Mouse (Mus musculus): ENCODE data around the gene Il15. TPM values are rescaled to one million over a fixed set of nuclear protein-coding genes. Genes with fewer than 3 reads are reported as not detected.

Il15 gene
- total and polyA plus RNA-seq, 2 experiments from 2014 or later: 0.67 to 1.6 TPM

DNA sequence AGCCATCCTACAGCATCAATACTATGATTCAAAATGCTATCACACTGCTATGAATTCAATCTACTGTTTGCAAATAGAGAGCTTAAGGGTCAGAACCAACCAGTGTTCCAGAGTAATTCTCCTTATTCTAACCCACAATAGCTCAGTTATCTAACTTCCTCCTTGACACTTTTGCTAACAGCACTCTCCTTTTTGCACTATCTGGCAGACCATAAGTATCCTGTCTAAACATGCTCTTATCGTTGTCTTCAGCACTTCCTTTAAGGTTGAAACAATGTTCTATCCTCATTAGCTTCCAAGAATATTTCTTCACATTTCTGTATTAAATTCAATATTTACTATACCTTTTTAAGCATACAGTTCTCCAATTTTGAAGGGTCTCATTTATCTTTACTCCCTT is 15.4 kb downstream of the Il15 start:
- H3K4me3 ChIP-seq (ENCODE audit: low read depth, low read length): no peak overlapping the region
- H3K27ac ChIP-seq (ENCODE audit: low read depth, low read length): no peak overlapping the region
- H3K36me3 ChIP-seq (ENCODE audit: insufficient read depth): no peaks in the 10 kb centered on the region
- H3K9me3 ChIP-seq (ENCODE audit: low read length): no peaks in the 10 kb centered on the region
- no peak for TF ChIP-seq CTCF (IDR thresholded peaks at IDR 0.05; ENCODE audit: low read depth)
- H3K4me2 ChIP-seq (ENCODE audit: low read depth): no peak overlapping the region
- WGBS: 86% methylated on average over 1 of the region's 1 CpGs
- no peaks in the 10 kb centered on the region for H3K27me3 ChIP-seq (ENCODE audit: insufficient read depth, low read length)
- DNase-seq: no peak
- H3K4me1 ChIP-seq (ENCODE audit: insufficient read depth): no peaks in the 10 kb centered on the region; the same call in 1 of the 2 replicates
- ATAC-seq: no peak
- no peak overlapping the region for H3K9ac ChIP-seq

DNA sequence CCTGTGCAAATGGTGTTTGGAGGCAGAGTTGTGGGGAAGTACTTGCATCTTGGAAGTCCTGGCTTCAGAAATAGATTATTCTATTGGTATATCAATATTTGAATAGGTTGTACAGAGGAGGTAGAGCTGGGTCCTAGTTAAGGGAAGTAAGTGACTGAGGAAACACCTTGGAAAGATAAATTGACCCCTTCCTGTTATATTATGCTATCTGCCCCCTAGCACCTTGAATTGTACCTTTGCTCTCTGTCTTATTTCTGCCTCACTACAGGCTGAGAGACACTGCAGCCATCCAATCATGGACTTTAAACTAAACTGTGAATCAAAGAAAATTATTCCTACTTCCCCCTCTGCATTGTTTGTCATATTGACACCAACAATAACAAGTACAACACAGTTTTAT is 17.2 kb downstream of the Il15 start:
- no peak overlapping the region for H3K4me3 ChIP-seq (ENCODE audit: low read depth, low read length)
- no peak overlapping the region for H3K4me2 ChIP-seq (ENCODE audit: low read depth)
- no peaks in the 10 kb centered on the region for H3K9me3 ChIP-seq (ENCODE audit: low read length)
- no peaks in the 10 kb centered on the region for H3K36me3 ChIP-seq (ENCODE audit: insufficient read depth)
- ATAC-seq (no peak), DNase-seq (no peak)
- no peak for TF ChIP-seq CTCF (IDR thresholded peaks at IDR 0.05; ENCODE audit: low read depth)
- no peaks in the 10 kb centered on the region; the same call in 1 of the 2 replicates for H3K4me1 ChIP-seq (ENCODE audit: insufficient read depth)
- no peaks in the 10 kb centered on the region for H3K27me3 ChIP-seq (ENCODE audit: insufficient read depth, low read length)
- no peak overlapping the region for H3K9ac ChIP-seq
- no peak overlapping the region for H3K27ac ChIP-seq (ENCODE audit: low read depth, low read length)

- TF ChIP-seq CTCF (IDR thresholded peaks at IDR 0.05; ENCODE audit: low read depth): no peak
- Histone ChIP-seq H3K4me1 (ENCODE audit: insufficient read depth) (no peaks in the 10 kb centered on the region; the same call in 1 of the 2 replicates), H3K9ac (no peak overlapping the region), H3K27ac (ENCODE audit: low read depth, low read length) (no peak overlapping the region), H3K4me2 (ENCODE audit: low read depth) (peak overlapping the region; percentile 3; the same call in 1 of the 2 replicates), H3K36me3 (ENCODE audit: insufficient read depth) (no peaks in the 10 kb centered on the region), H3K9me3 (ENCODE audit: low read length) (no peaks in the 10 kb centered on the region), H3K27me3 (ENCODE audit: insufficient read depth, low read length) (no peaks in the 10 kb centered on the region), H3K4me3 (ENCODE audit: low read depth, low read length) (no peak overlapping the region)
- ATAC-seq: peak; percentile 92
- WGBS: 27% methylated on average over 11 of the region's 11 CpGs
- peak; percentile 56 for DNase-seq
These were observed 18.4 kb downstream of the Il15 start for GRCm38 (mm10) chr8:82384458-82385234.

- Histone ChIP-seq H3K4me3 (ENCODE audit: low read depth, low read length) (no peak overlapping the region), H3K4me1 (ENCODE audit: insufficient read depth) (no peaks in the 10 kb centered on the region; the same call in 1 of the 2 replicates), H3K9ac (no peak overlapping the region), H3K27me3 (ENCODE audit: insufficient read depth, low read length) (no peaks in the 10 kb centered on the region), H3K4me2 (ENCODE audit: low read depth) (no peak overlapping the region), H3K36me3 (ENCODE audit: insufficient read depth) (no peaks in the 10 kb centered on the region), H3K9me3 (ENCODE audit: low read length) (no peaks in the 10 kb centered on the region), H3K27ac (ENCODE audit: low read depth, low read length) (no peak overlapping the region)
- ATAC-seq: no peak
- DNase-seq: no peak
- no peak for TF ChIP-seq CTCF (IDR thresholded peaks at IDR 0.05; ENCODE audit: low read depth)
- WGBS: 83% methylated on average over 3 of the region's 3 CpGs
These were observed 19.7 kb downstream of the Il15 start for GRCm38 (mm10) chr8:82383346-82383745.

GRCm38 (mm10) chr8:82382316-82382715 is 20.7 kb downstream of the Il15 start:
- DNase-seq (no peak), ATAC-seq (no peak)
- 50% methylated on average over 2 of the region's 2 CpGs for WGBS

DNA sequence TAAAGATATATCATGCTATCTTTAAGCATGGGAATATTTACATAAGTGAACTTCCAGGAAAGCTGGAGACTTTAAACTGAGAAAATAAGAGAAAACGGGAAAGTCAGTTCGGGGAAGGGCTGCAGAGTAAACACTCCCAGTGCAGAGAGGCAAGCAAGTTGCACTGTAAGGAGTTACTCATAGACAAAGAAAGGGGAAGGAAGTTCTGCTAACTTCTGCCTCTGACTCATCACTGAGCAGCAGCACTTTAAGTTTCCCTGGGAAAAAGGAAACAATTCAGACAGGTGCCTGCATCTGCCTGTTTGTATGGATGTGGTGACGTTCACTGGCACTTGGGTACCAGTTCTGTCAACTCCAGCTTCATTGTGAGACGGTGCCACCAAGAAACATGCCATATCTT is 28.6 kb downstream of the Il15 start:
- ATAC-seq: no peak
- Histone ChIP-seq H3K9ac (no peak overlapping the region), H3K4me1 (ENCODE audit: insufficient read depth) (no peaks in the 10 kb centered on the region), H3K36me3 (ENCODE audit: insufficient read depth) (no peaks in the 10 kb centered on the region), H3K27ac (ENCODE audit: low read depth, low read length) (no peak overlapping the region), H3K27me3 (ENCODE audit: insufficient read depth, low read length) (no peaks in the 10 kb centered on the region), H3K4me3 (ENCODE audit: low read depth, low read length) (no peak overlapping the region), H3K4me2 (ENCODE audit: low read depth) (no peak overlapping the region), H3K9me3 (ENCODE audit: low read length) (no peaks in the 10 kb centered on the region)
- no peak for DNase-seq
- no peak for TF ChIP-seq CTCF (IDR thresholded peaks at IDR 0.05; ENCODE audit: low read depth)
- WGBS: 85% methylated on average over 4 of the region's 4 CpGs

More at GRCm38 (mm10) chr8:82382316-82382715, 20.7 kb downstream of the Il15 start:
- Histone ChIP-seq H3K27ac (ENCODE audit: low read depth, low read length) (no peak overlapping the region), H3K9me3 (ENCODE audit: low read length) (no peaks in the 10 kb centered on the region), H3K27me3 (ENCODE audit: insufficient read depth, low read length) (no peaks in the 10 kb centered on the region), H3K36me3 (ENCODE audit: insufficient read depth) (no peaks in the 10 kb centered on the region), H3K4me2 (ENCODE audit: low read depth) (no peak overlapping the region), H3K9ac (no peak overlapping the region), H3K4me1 (ENCODE audit: insufficient read depth) (no peaks in the 10 kb centered on the region; the same call in 1 of the 2 replicates), H3K4me3 (ENCODE audit: low read depth, low read length) (no peak overlapping the region)
- TF ChIP-seq CTCF (IDR thresholded peaks at IDR 0.05; ENCODE audit: low read depth): no peak

DNA sequence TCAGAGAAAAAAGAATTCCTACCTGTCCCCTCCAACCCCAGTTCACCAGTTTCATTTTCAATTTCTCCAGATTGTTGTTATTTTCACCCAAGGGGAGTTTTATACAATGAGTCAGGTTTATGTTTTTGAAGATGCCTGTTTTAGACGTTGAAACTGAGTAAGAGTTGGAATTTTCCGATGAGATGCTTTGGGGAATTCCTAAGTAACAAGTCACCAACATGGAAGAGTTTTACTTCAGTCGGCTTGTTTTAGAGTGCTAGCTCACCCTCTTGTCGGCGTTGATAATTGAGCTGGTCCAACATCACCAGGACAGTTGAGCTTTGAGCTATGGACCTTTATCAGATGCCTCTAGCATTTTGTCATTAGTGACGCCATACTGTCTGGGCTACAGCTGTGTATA is 30.2 kb downstream of the Il15 start:
- H3K27me3 ChIP-seq (ENCODE audit: insufficient read depth, low read length): no peaks in the 10 kb centered on the region
- H3K4me2 ChIP-seq (ENCODE audit: low read depth): no peak overlapping the region
- no peak overlapping the region for H3K9ac ChIP-seq
- no peak for TF ChIP-seq CTCF (IDR thresholded peaks at IDR 0.05; ENCODE audit: low read depth)
- no peaks in the 10 kb centered on the region for H3K4me1 ChIP-seq (ENCODE audit: insufficient read depth)
- 88% methylated on average over 6 of the region's 6 CpGs for WGBS
- no peak overlapping the region for H3K4me3 ChIP-seq (ENCODE audit: low read depth, low read length)
- H3K27ac ChIP-seq (ENCODE audit: low read depth, low read length): no peak overlapping the region
- ATAC-seq (no peak), DNase-seq (no peak)
- no peaks in the 10 kb centered on the region for H3K36me3 ChIP-seq (ENCODE audit: insufficient read depth)
- H3K9me3 ChIP-seq (ENCODE audit: low read length): no peaks in the 10 kb centered on the region

All from forebrain, postnatal 0 days (tissue).